Mouse (Mus musculus) brain, embryonic 14.5 days (tissue): ENCODE data around the gene Fignl1.

ENCODE experiments used
- CTCF ChIP-seq: fragments of 200-500 bp; IDR thresholded peaks from 2 replicates; pipeline ENCODE4 v1.5.1; 2012; ENCODE audit warnings: inconsistent platforms, mild to moderate bottlenecking, moderate library complexity, borderline replicate concordance; ENCODE audit not compliant: insufficient read depth, insufficient read length; ENCODE audit errors: extremely low read depth
- POLR2A ChIP-seq: fragments of 200-500 bp; IDR thresholded peaks from 2 replicates; pipeline ENCODE4 v1.6.1; 2012; ENCODE audit warnings: mild to moderate bottlenecking, inconsistent platforms, borderline replicate concordance; ENCODE audit not compliant: poor library complexity, insufficient read depth, insufficient read length, severe bottlenecking; ENCODE audit errors: extremely low read depth

GRCm38 (mm10) chr11:11800304-11800703 lies 8.5 kb downstream of the Fignl1 start:
- TF ChIP-seq POLR2A = no peak
- TF ChIP-seq CTCF = no peak
